Mouse (Mus musculus) brain, embryonic 18.5 days (tissue): ENCODE measurements at regions not wholly inside any gene's neighbourhood (a gene's known extent, or its start where the extent isn't known, plus 50 kb on each side); places are given as distances from the start of the nearest gene placed in this dataset.
"Not testable (repeated sequence)": the region's sequence is repeated elsewhere in the genome, so short reads cannot be mapped to it uniquely, and the experiment has no call there.

Experiments
- DNase-seq: peaks from one replicate; pipeline ENCODE4 v3.0.0-alpha.2; 2012; ENCODE audit warnings: low read depth, low spot score

GRCm38 (mm10) chr14:82895448-82895847 lies 1547.9 kb upstream of the Pcdh17 start:
- DNase-seq, result not testable (repeated sequence)

DNA sequence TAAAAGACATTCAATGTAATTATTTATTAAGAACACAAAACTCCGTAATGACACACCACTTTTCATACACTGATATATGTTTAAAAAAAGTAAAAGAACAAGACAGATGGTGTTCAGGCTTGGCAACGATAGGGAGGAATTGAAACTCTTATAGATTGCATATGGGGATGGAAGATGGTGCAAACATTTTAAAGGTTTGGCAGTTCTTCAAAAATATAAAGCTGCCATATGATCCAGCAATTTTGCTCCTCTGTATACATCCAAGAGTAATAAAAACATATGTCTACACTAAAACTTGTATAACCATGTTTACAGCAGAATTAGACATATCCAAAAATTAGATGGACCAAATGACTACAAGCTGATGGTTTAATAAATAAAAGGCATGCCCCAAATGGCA lies 1544.5 kb upstream of the Pcdh17 start:
- peak; percentile 45 for DNase-seq
